11 mouse cellular contexts compared by ENCODE assay signal in the genomic region with DNA sequence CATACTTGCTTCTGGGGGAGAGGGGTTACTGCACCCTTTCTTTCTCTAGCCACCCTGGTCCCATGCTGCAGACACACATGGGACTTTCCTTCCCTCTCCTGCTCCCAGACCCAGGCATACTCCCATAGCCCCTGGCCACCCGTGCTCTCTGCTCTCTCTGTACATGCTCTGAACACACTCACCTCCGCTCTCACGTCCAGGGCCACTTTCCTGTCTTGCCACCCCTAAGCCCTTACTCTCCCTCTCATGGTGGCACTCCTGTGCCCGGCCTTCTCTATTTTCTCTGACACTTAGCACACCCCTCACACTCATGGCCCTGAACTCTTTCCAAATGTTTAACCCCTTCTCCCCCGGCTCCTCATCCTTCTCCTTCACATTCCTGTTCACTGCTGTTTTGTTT. TPM values are rescaled to one million over a fixed set of nuclear protein-coding genes. Genes with fewer than 3 reads are reported as not detected.
DNase-seq lines count a peak whose midpoint lies in the region; ATAC-seq and TF ChIP-seq lines count a peak whose summit lies in the region.
"Had no signal": no experiment of that assay in that cellular context is flagged by ENCODE, and none has a peak within 500 bp of the region (broad histone marks: within the 10 kb centered on the region; RNA-seq: fewer than 3 reads in every experiment).

No protein-coding gene starts in this region.

- H3K4me2 ChIP-seq in heart, embryonic 12.5 days: peak overlapping the region; percentile 38
- H3K4me2 ChIP-seq in hindbrain, embryonic 13.5 days: no peak overlapping the region; the same call in 1 of the 2 replicates
- H3K4me2 ChIP-seq: stomach, embryonic 15.5 days had no signal

- TF ChIP-seq CTCF in brain, embryonic 14.5 days (IDR thresholded peaks at IDR 0.05; ENCODE audit: borderline replicate concordance, extremely low read depth, insufficient read depth, insufficient read length): no peak

- no peak for DNase-seq in heart, postnatal 14 days
- peak; percentile 26 for DNase-seq in brain, embryonic 14.5 days (ENCODE audit: low read depth)
- peak; percentile 51 to 72 for DNase-seq in lung, postnatal 4 days
- DNase-seq in adrenal gland, postnatal 14 days: no peak
- DNase-seq in layer of hippocampus, adult 9-10 months (ENCODE audit: low spot score): no peak
- DNase-seq in embryo, embryonic 9.5 days (ENCODE audit: extremely low spot score): no peak

- no peak for ATAC-seq in heart, embryonic 12.5 days (ENCODE audit: insufficient number of reproducible peaks, low FRiP score)
- ATAC-seq in hindbrain, embryonic 13.5 days (ENCODE audit: low FRiP score): no peak
- ATAC-seq: intestine, embryonic 15.5 days had no signal

- no peaks in the 10 kb centered on the region for H3K9me3 ChIP-seq in heart, embryonic 12.5 days (replicated peaks)
- no peaks in the 10 kb centered on the region for H3K9me3 ChIP-seq in hindbrain, embryonic 13.5 days
- H3K9me3 ChIP-seq: intestine, embryonic 15.5 days; stomach, embryonic 15.5 days had no signal

- H3K27me3 ChIP-seq in heart, embryonic 12.5 days (replicated peaks): peaks cover 86% of the 10 kb centered on the region
- peaks cover 63% of the 10 kb centered on the region for H3K27me3 ChIP-seq in hindbrain, embryonic 13.5 days

- H3K9ac ChIP-seq in heart, embryonic 12.5 days: no peak overlapping the region
- H3K9ac ChIP-seq in hindbrain, embryonic 13.5 days: peak overlapping the region; percentile 29; the same call in 1 of the 2 replicates
- H3K9ac ChIP-seq: intestine, embryonic 15.5 days; stomach, embryonic 15.5 days had no signal

- H3K36me3 ChIP-seq in heart, embryonic 12.5 days: no peaks in the 10 kb centered on the region
- peaks cover 26% of the 10 kb centered on the region for H3K36me3 ChIP-seq in hindbrain, embryonic 13.5 days
- H3K36me3 ChIP-seq: intestine, embryonic 15.5 days; stomach, embryonic 15.5 days had no signal

- H3K4me3 ChIP-seq in heart, embryonic 12.5 days: peak overlapping the region; percentile 14; the same call in 1 of the 2 replicates
- H3K4me3 ChIP-seq in hindbrain, embryonic 13.5 days: no peak overlapping the region
- H3K4me3 ChIP-seq: intestine, embryonic 15.5 days; stomach, embryonic 15.5 days had no signal

- H3K4me1 ChIP-seq in heart, embryonic 12.5 days (replicated peaks): peaks cover 50% of the 10 kb centered on the region
- peaks cover 52% of the 10 kb centered on the region for H3K4me1 ChIP-seq in hindbrain, embryonic 13.5 days (replicated peaks)

- no peak for TF ChIP-seq POLR2A in brain, embryonic 14.5 days (IDR thresholded peaks at IDR 0.05; ENCODE audit: borderline replicate concordance, extremely low read depth, insufficient read depth, insufficient read length, poor library complexity, severe bottlenecking)

- WGBS in heart, embryonic 12.5 days: 13% methylated on average over 5 of the region's 5 CpGs
- WGBS in hindbrain, embryonic 13.5 days: 9% methylated on average over 5 of the region's 5 CpGs

- H3K27ac ChIP-seq in heart, embryonic 12.5 days (ENCODE audit: poor library complexity, severe bottlenecking): no peak overlapping the region
- peak overlapping the region; percentile 55 for H3K27ac ChIP-seq in hindbrain, embryonic 13.5 days
- H3K27ac ChIP-seq: intestine, embryonic 15.5 days; stomach, embryonic 15.5 days had no signal

- intact Hi-C loops in heart, postnatal 14 days (cut with DNase I): no loop called here

RNA-seq across cellular contexts. Expression of a gene that starts 25.9 kb away (rescaled TPM):
- 0.55 and 0.63 TPM in 2 replicates for polyA plus RNA-seq in heart, embryonic 12.5 days (2016; fragmentation: Nextera tagmentation; extraction: Ambion mirVana)
- total RNA-seq in heart, postnatal 14 days (2021): 1 to 10 TPM; 1.5 to 2.2 TPM
- 35.5 and 41.6 TPM in 2 replicates for polyA plus RNA-seq in brain, embryonic 14.5 days (2012; rRNA removed)
- polyA plus RNA-seq in hindbrain, embryonic 13.5 days (2015; fragmentation: Nextera tagmentation; extraction: Ambion mirVana): 26.1 and 27.7 TPM in 2 replicates
- 2.6 and 3.9 TPM in 2 replicates for total RNA-seq in adrenal gland, postnatal 14 days (2021)

RNA-seq across cellular contexts. Expression of a gene that starts 27.6 kb away (rescaled TPM):
- 0.40 and 0.94 TPM in 2 replicates for polyA plus RNA-seq in heart, embryonic 12.5 days (2016; fragmentation: Nextera tagmentation; extraction: Ambion mirVana)
- under 1 TPM in 1 of 2 experiments, not detected in 1; 0.24 TPM for total RNA-seq in heart, postnatal 14 days (2021)
- polyA plus RNA-seq in brain, embryonic 14.5 days (2012; rRNA removed): 3.0 and 4.1 TPM in 2 replicates
- polyA plus RNA-seq in hindbrain, embryonic 13.5 days (2015; fragmentation: Nextera tagmentation; extraction: Ambion mirVana): 1.8 and 2.4 TPM in 2 replicates
- total RNA-seq in adrenal gland, postnatal 14 days (2021): 0.59 and 0.71 TPM in 2 replicates

RNA-seq across cellular contexts. Expression of a gene that starts 48.0 kb away (rescaled TPM):
- polyA plus RNA-seq in heart, embryonic 12.5 days (2016; fragmentation: Nextera tagmentation; extraction: Ambion mirVana): 0.80 and 0.86 TPM in 2 replicates
- total RNA-seq in heart, postnatal 14 days (2021): 1 to 10 TPM; 1.0 to 1.4 TPM
- 17.2 and 63.1 TPM in 2 replicates for polyA plus RNA-seq in brain, embryonic 14.5 days (2012; rRNA removed)
- 31.7 and 32.6 TPM in 2 replicates for polyA plus RNA-seq in hindbrain, embryonic 13.5 days (2015; fragmentation: Nextera tagmentation; extraction: Ambion mirVana)
- 7.6 and 8.0 TPM in 2 replicates for total RNA-seq in adrenal gland, postnatal 14 days (2021)
- total RNA-seq: common myeloid progenitor, adult 5-6 weeks had no signal

RNA-seq across cellular contexts. Expression of a gene that starts 51.3 kb away (rescaled TPM):
- polyA plus RNA-seq in heart, embryonic 12.5 days (2016; fragmentation: Nextera tagmentation; extraction: Ambion mirVana): 0.68 and 0.79 TPM in 2 replicates
- total RNA-seq in heart, postnatal 14 days (2021): under 1 TPM; 0.84 to 0.88 TPM
- 3.2 and 3.6 TPM in 2 replicates for polyA plus RNA-seq in brain, embryonic 14.5 days (2012; rRNA removed)
- 3.4 and 3.9 TPM in 2 replicates for polyA plus RNA-seq in hindbrain, embryonic 13.5 days (2015; fragmentation: Nextera tagmentation; extraction: Ambion mirVana)
- 3.4 and 3.6 TPM in 2 replicates for total RNA-seq in adrenal gland, postnatal 14 days (2021)

Comparison
In these comparisons a context has a peak if more than half of its experiments do, and no peak if none do; other contexts are left out.
1. DNase-seq: peak in brain, embryonic 14.5 days (single experiment) and lung, postnatal 4 days (2 of 2); none in heart, postnatal 14 days (0 of 2), adrenal gland, postnatal 14 days (single experiment), layer of hippocampus, adult 9-10 months (single experiment) and embryo, embryonic 9.5 days (single experiment).
2. RNA of a gene that starts 25.9 kb away (polyA plus RNA-seq): 35.5 to 41.6 TPM in brain, embryonic 14.5 days and 26.1 to 27.7 TPM in hindbrain, embryonic 13.5 days; 0.55 to 0.63 TPM in heart, embryonic 12.5 days; every median in the first group is over 10 times any median in the second.